Mouse (Mus musculus) cerebellum, postnatal 10 days (tissue): ENCODE measurements around the gene Il1rl2.
"Not testable (repeated sequence)": the region's sequence is repeated elsewhere in the genome, so short reads cannot be mapped to it uniquely, and the experiment has no call there.

Experiments
- DNase-seq, 2 experiments: peaks; one replicate each; pipeline ENCODE4 v3.0.0; 2021; ENCODE audit warnings: mixed read lengths in 2 of 2

The Il1rl2 gene

GRCm38 (mm10) chr1:40324457-40324856, at the start of gene Il1rl2:
Gene Il1rl2 (plus strand): TSS chr1:40324610.
- no peak for DNase-seq

- no peak for DNase-seq
Measured at GRCm38 (mm10) chr1:40275285-40276013, 49.0 kb upstream of the Il1rl2 start.

GRCm38 (mm10) chr1:40277944-40278343, 46.5 kb upstream of the Il1rl2 start:
- no peak for DNase-seq

- DNase-seq, result no peak
Measured at GRCm38 (mm10) chr1:40278720-40279119, 45.7 kb upstream of the Il1rl2 start.

DNA sequence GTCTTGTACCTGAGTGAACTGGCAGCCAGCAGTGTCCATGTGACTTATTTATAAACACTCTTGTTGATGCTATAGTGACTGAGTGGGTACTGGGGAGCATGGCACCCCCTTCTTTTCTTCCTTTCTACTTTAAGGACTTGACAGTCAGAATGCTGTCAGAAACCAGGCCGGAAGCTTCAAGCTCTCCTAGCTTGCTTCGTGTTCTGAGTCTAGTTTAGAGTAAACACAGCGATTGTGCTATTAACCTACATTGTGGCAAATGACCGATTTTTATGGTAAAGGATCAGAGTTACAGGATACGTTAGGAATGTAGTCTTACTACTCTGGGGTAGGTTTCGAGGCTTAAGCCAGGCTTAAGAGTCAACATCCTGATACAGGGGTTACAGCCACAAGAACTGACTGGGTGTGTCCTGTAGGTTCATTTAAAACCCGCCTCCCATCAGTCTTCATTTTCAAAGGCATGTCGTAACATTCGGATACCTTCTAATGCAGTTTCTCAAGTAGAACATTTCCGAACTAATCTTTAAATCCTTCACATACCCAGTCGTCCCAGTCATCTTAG, 45.1 kb upstream of the Il1rl2 start:
- no peak for DNase-seq

GRCm38 (mm10) chr1:40281950-40282349, 42.5 kb upstream of the Il1rl2 start:
- no peak for DNase-seq

DNA sequence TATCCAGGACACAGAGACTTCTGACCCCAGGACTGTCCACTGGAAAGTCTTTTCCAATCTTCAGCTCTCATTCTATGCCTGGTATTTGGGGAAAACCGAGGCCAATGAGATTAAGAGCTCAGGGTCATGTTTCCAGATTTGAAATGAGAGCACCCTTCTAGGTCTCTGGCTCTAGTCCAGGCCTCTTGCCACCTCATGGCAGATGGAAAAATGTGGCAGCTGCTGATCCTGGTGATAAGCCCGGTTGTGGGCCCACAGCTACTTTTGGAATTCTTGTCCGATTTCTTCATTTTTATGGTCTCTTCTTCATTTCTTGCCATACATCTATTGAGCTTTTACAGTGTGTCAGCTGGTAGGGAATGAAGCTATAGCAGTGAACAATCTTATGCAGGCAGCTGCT, 42.0 kb upstream of the Il1rl2 start:
- DNase-seq, result peak; percentile 77 to 81

DNA sequence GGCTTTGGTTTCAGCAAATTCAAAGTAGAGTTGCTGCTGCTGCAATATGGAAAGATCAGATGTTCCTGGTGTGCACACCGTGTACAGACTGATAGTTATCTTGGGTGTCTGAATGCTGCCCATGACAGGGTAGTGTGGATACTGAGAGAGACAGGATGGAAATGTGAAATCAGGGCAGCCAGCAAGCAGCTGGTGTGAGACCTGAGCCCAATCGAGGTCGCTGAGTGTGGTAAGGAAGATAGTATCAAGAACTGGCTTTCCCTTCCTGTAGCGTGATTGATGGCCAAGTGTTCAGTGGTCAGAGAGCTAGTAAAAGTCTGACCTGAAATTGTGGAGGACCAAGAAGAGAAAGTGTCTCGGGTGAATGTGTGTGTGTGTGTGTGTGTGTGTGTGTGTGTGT, 40.4 kb upstream of the Il1rl2 start:
- no peak for DNase-seq

DNA sequence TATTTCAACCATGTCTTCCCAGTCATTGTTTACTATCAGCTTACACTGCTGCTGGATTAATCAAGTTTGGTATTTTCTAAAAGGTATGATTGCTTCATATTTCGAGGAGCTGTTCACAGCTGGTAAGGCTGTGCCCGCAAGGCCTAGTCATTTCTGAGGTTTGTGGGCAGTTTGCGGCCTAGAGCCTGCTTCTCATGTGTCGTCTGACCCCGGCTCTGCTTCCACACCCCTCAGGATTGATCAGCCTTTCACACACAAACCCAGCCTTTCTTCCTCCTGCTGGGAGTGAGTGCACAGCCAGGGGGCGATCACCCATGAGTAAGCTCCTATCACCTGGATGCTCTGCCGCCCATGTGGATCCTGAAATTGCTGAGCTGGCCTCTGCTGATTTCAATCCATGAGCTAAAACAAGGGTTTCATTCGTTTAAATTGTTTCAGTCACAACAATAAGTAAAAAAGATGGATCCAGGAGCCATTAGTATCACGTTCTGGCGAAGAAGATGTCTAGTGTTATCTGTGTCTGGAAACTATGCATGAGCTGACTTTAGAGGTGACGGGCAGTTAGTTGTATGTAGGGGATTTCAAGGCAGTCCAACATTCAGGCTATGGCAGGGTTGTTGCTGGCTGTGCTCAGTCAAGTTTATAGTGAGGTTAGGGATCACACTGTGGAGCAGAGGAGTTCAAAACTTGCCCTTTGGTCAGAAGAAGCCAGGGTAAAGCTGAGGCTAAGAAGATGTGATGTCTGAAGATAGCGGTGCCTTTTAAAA, 33.7 kb upstream of the Il1rl2 start:
- DNase-seq, result no peak

DNA sequence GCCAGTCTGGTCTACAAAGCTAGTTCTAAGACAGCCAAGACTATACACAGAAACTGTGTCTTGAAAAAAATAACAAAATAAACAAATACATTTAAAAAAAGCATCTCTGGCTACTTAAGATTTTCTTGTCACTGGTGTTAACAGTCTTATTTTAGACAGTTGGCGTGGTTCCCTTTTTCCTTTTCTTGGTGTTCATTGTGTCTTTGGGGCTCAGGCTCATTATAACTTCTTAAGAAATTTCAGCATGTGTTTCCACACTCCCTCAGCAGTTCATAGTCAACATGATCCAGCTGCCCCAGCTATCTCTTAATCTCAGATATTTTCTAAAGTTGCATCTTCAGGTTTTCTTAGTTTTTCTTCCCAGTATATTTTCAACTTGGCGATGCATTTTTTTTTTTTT, 32.2 kb upstream of the Il1rl2 start:
- DNase-seq, result no peak

DNA sequence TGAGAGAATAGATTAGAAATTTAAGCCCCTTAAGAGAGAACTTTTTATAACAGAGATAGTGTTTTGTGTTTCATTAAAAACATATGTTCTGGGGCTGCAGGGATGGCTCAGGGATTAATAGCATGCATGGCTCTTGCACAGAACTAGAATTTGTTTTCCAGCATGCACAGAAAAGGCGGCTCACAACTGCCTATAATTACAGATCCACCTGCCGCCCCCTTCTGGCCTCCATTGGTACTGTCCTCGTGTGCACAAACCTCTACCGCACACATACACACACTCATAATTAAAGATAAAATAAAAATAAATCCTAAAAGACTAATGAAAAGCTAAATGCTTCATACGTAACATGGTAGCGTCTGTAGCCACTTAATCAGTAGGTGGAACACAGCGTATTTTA, 30.5 kb upstream of the Il1rl2 start:
- peak; percentile 12 to 18 for DNase-seq

DNA sequence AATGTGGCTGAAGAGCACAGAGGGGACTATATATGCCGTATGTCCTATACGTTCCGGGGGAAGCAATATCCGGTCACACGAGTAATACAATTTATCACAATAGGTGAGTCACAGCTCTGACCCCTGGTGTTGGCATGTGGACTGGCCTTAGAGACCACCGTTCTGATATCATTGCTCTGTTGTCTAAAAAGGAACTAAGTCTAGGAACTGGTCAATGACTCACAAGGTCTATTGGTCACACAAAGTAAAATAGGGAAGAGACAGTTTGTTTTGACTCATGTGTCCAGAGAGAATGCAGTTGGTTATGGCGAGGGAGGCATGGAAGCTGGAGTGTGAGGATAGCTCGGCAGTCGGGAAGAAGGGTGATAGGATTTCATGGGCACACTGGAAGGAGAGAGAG, 29.6 kb upstream of the Il1rl2 start:
- DNase-seq, result no peak

DNA sequence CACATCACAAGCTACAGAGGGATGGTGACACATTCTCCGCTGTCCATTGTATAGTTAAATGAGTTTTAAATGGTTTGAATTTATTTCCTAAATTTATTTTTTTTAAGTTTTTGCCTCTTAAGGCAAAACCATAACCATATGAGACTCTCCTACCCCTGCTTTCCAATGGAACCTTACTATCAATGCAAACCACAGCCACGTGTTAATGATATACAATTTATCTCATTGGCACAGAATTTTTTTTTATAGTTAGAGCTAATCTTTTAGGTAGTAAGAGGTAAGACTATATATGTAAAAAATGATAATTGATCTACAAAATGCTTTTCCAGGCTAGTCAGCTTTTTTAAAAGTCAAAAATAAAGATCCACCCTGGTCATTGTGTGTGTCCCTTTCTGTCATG, 26.4 kb upstream of the Il1rl2 start:
- no peak for DNase-seq

GRCm38 (mm10) chr1:40303179-40303866, 21.1 kb upstream of the Il1rl2 start:
- no peak for DNase-seq

GRCm38 (mm10) chr1:40304321-40304720, 20.1 kb upstream of the Il1rl2 start:
- not testable (repeated sequence) for DNase-seq

- DNase-seq, result no peak
Measured at GRCm38 (mm10) chr1:40306111-40306510, 18.3 kb upstream of the Il1rl2 start.

DNA sequence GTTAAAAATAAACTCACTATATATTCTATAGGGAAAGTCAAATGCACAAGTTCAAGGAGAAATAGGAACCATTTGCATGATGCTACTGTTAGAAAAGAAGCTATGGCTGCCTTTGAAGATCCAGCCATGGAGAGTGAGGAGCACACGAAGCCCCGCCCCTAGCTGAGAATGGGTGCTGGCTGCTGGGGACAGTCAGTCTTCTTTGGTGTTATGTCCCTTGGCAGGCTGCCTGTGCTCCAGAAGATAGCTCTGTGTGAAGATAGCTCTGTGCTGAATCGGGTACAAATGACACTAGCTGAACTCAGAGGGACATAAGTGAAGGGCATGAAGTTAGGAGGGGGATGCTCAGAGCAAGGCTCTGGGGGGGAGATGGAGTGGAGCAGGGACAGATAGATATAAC, 13.3 kb upstream of the Il1rl2 start:
- DNase-seq, result peak in 1 of 2 experiments; percentile 9

DNA sequence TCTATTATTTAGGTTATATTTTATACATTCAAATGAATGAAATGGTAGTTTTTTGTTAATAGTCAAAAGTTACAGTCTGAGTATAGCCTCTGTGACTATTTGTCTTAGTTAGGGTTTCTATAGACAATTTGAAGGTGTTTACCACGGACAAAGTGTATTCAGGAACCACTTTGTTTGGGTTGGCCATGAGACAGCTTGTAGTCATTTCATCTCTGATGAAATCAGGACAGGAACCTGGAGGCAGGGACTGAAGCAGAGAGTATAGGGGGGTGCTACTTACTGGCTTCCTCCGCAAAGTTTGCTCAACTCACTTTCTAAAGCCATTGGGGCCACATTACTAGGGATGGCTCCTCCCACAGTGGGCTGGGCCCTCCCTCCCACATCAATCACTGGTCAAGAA, 12.8 kb upstream of the Il1rl2 start:
- no peak for DNase-seq

GRCm38 (mm10) chr1:40314016-40314415, 10.4 kb upstream of the Il1rl2 start:
- no peak for DNase-seq

DNA sequence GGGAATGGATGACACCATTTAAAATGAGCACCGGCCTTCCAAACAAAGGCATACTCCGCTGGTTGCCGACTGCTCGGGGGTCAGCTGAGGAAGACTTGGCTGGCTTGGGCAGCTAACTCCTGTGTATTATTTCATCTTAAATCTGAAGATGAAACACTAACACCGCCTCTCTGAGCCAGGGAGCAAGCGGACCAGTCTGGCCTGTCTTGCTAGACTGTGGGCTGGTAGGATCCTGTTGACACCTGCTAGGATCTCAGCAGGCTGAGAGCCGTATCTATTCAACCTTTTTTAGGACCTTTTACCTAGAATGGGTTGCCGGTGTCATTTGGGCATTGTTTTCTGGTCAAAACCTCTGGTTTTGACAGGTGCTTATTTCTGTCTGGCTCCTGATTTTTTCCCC, 6.8 kb upstream of the Il1rl2 start:
- DNase-seq, result no peak

DNA sequence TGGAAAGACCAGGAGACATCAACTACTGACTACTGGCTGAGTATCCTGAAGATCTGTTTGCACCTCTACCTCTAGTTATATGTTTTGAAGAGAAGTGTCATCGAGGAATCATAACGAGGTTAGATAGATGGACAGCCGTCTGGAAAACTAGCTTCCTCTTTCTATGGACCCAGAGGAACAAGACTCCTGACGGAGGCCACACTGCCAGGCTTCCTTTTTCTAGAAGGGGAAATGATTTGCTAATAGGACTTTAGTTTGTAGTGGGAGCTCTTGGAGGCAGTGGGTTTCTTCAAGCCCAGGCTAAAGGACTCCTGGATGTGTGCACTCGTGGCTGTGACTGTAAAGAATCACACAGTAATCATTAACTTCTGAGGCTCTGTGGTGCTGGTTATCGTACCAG, 2.6 kb upstream of the Il1rl2 start:
- no peak for DNase-seq

- no peak for DNase-seq
Measured at GRCm38 (mm10) chr1:40322543-40322942, 1.9 kb upstream of the Il1rl2 start.

DNA sequence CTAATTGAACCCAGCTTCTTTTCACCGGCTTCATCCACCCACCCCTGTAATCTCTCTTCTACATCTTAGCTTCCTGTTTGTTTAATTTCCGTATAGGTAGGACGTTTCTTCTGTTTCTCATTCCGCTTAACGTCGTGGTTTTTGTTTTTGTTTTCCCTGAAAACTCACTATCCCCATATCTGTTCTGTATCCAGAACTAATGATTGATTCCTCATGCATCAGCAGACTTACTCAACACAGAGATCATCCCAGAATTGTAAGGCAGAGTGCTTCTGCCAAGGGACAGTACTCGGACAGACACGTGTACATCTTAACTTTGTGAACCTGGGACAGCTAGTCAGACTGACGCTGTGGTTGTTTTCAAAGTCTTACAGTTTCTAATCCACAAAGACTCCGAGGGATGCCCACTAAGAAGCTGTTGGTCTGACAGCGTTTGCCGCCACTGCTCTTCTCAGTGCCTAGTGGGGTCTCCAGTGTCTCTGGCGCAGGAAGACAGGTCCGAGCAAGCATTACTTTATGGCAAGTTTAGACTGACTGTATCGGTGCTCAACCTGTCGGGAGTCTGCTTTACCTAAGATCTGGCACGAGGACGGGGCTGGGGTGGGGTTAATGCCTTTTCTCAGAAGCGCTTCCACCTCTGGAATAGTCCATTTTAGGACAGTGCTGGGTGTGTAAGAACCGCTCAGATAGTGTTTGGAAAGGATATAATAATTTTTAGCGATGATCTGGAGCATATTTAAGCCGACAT, 719 bp downstream of the Il1rl2 start:
- no peak for DNase-seq
